8 mouse cellular contexts compared by ENCODE assay signal in the genomic region with DNA sequence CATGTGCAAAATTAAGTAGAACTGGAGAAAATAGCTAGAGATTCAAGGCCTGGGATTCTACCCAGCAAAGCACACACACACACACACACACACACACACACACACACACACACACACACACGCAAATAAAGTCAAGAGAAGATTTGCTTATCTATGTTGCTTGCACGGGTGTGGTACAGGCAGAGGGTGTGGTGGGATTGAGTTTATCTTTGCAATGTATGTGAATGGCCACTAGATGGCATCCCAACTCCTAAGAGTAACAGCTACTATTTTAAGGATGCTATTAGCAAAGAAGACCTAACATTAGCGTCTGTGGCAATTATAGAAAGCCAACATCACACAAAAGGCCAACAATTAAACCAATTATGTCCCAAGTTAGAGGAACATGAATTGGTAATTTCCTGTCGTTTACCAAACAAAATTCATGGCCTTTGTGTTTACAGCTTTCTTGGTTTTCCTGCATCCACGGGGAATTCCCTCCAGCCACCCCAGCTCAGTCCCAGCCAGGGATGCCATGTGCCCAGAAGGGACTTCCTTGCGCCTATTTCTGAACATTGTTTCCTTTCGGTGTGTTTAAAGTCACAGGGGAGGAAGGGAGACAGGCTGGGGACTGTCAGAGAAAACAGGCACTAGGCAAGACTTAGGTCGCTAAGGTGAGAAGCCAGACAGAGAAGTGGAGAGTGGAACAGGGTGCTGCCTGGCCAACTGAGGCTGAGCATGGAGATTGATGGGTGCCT. TPM values are rescaled to one million over a fixed set of nuclear protein-coding genes. Genes with fewer than 3 reads are reported as not detected.
A peak's percentile ranks its signal among the peaks of the same experiment; 100 is the strongest.
DNase-seq lines count a peak whose midpoint lies in the region; ATAC-seq lines count a peak whose summit lies in the region.

No protein-coding gene starts in this region.

- H3K9me3 ChIP-seq in midbrain, embryonic 11.5 days (ENCODE audit: control insufficient read depth, low read length) = no peaks in the 10 kb centered on the region
- no peaks in the 10 kb centered on the region for H3K9me3 ChIP-seq in midbrain, embryonic 10.5 days (replicated peaks)
- H3K9me3 ChIP-seq in hindbrain, embryonic 11.5 days (ENCODE audit: control insufficient read depth, low read length) = no peaks in the 10 kb centered on the region

- H3K36me3 ChIP-seq in midbrain, embryonic 11.5 days (ENCODE audit: control insufficient read depth, insufficient read depth, low read length) = no peaks in the 10 kb centered on the region
- H3K36me3 ChIP-seq in midbrain, embryonic 10.5 days = no peaks in the 10 kb centered on the region
- no peaks in the 10 kb centered on the region for H3K36me3 ChIP-seq in hindbrain, embryonic 11.5 days (ENCODE audit: control insufficient read depth, insufficient read depth, low read length)

- no peaks in the 10 kb centered on the region for H3K4me1 ChIP-seq in midbrain, embryonic 11.5 days (ENCODE audit: control insufficient read depth, insufficient read depth, low read length)
- H3K4me1 ChIP-seq in midbrain, embryonic 10.5 days = peaks cover 10% of the 10 kb centered on the region
- no peaks in the 10 kb centered on the region for H3K4me1 ChIP-seq in hindbrain, embryonic 11.5 days (replicated peaks; ENCODE audit: control insufficient read depth, insufficient read depth, low read length)

- H3K4me2 ChIP-seq in midbrain, embryonic 11.5 days = no peak overlapping the region
- H3K4me2 ChIP-seq in hindbrain, embryonic 11.5 days (replicated peaks; ENCODE audit: low read depth, low read length) = no peak overlapping the region

- DNase-seq in midbrain, embryonic 11.5 days (ENCODE audit: low spot score, missing footprints) = peak; percentile 95
- DNase-seq in midbrain, embryonic 10.5 days (ENCODE audit: low spot score) = no peak
- DNase-seq in MN1 (ENCODE audit: low spot score) = peak; percentile 62
- DNase-seq in cerebellum, adult 8-10 months = peak; percentile 40
- peak; percentile 77 for DNase-seq in hindbrain, embryonic 11.5 days (ENCODE audit: low spot score)
- DNase-seq in left cerebral cortex, postnatal 4 days = peak; percentile 9
- peak; percentile 85 for DNase-seq in retina, embryonic 14.5 days (ENCODE audit: low spot score)
- no peak for DNase-seq in urinary bladder, postnatal 25 days (ENCODE audit: low spot score)

- no peak overlapping the region for H3K27ac ChIP-seq in midbrain, embryonic 11.5 days (ENCODE audit: low read depth, low read length)
- H3K27ac ChIP-seq in midbrain, embryonic 10.5 days (replicated peaks) = no peak overlapping the region
- no peak overlapping the region for H3K27ac ChIP-seq in hindbrain, embryonic 11.5 days (ENCODE audit: low read depth, low read length)

- no peak overlapping the region for H3K4me3 ChIP-seq in midbrain, embryonic 11.5 days (ENCODE audit: low read depth, low read length)
- H3K4me3 ChIP-seq in midbrain, embryonic 10.5 days = no peak overlapping the region
- no peak overlapping the region for H3K4me3 ChIP-seq in hindbrain, embryonic 11.5 days (ENCODE audit: low read depth, low read length)

- 42% methylated on average over 8 of the region's 8 CpGs for WGBS in midbrain, embryonic 11.5 days
- WGBS in midbrain, embryonic 10.5 days = 45% methylated on average over 8 of the region's 8 CpGs
- 44% methylated on average over 8 of the region's 8 CpGs for WGBS in hindbrain, embryonic 11.5 days

- H3K27me3 ChIP-seq in midbrain, embryonic 11.5 days (ENCODE audit: control insufficient read depth, insufficient read depth, low read length) = no peaks in the 10 kb centered on the region
- no peaks in the 10 kb centered on the region for H3K27me3 ChIP-seq in midbrain, embryonic 10.5 days (ENCODE audit: low read depth, poor library complexity, severe bottlenecking)
- H3K27me3 ChIP-seq in hindbrain, embryonic 11.5 days (ENCODE audit: control insufficient read depth, insufficient read depth, low read length) = no peaks in the 10 kb centered on the region

- ATAC-seq in midbrain, embryonic 11.5 days (ENCODE audit: low FRiP score) = no peak
- ATAC-seq in hindbrain, embryonic 11.5 days (ENCODE audit: low FRiP score) = no peak

- intact Hi-C loops in left cerebral cortex, postnatal 4 days (cut with DNase I) = loop anchor here (10.0 kb wide), 2 partner anchors 209 to 319 kb away; partner anchors contain the start of gene Myh10

- H3K9ac ChIP-seq in midbrain, embryonic 11.5 days (ENCODE audit: low read length) = no peak overlapping the region
- H3K9ac ChIP-seq in hindbrain, embryonic 11.5 days (ENCODE audit: low read depth, low read length) = no peak overlapping the region

RNA-seq across cellular contexts. Expression of gene Pik3r6, which starts 17.4 kb away (rescaled TPM):
- 0.98 and 1.3 TPM in 2 replicates for polyA plus RNA-seq in midbrain, embryonic 11.5 days (2014; fragmentation: Nextera tagmentation; extraction: Ambion mirVana)
- polyA plus RNA-seq in midbrain, embryonic 10.5 days (2016; fragmentation: Nextera tagmentation; extraction: Ambion mirVana) = 1.6 TPM in 2 replicates
- polyA plus RNA-seq in hindbrain, embryonic 11.5 days (2014; fragmentation: Nextera tagmentation; extraction: Ambion mirVana) = 1.2 TPM in 2 replicates
- total RNA-seq in left cerebral cortex, postnatal 4 days (2021) = 1 to 10 TPM; 1.9 to 2.6 TPM

RNA-seq across cellular contexts. Expression of gene Pik3r5, which starts 53.5 kb away (rescaled TPM):
- 0.43 and 0.92 TPM in 2 replicates for polyA plus RNA-seq in midbrain, embryonic 11.5 days (2014; fragmentation: Nextera tagmentation; extraction: Ambion mirVana)
- polyA plus RNA-seq in midbrain, embryonic 10.5 days (2016; fragmentation: Nextera tagmentation; extraction: Ambion mirVana) = 0.68 and 0.90 TPM in 2 replicates
- 0.73 and 0.74 TPM in 2 replicates for polyA plus RNA-seq in hindbrain, embryonic 11.5 days (2014; fragmentation: Nextera tagmentation; extraction: Ambion mirVana)
- under 1 TPM; 0.56 to 0.97 TPM for total RNA-seq in left cerebral cortex, postnatal 4 days (2021)

Comparison
In these comparisons a context has a peak if more than half of its experiments do, and no peak if none do; other contexts are left out.
1. DNase-seq: peak in midbrain, embryonic 11.5 days (single experiment), MN1 (single experiment), cerebellum, adult 8-10 months (single experiment), hindbrain, embryonic 11.5 days (single experiment), left cerebral cortex, postnatal 4 days (single experiment) and retina, embryonic 14.5 days (single experiment); none in midbrain, embryonic 10.5 days (single experiment) and urinary bladder, postnatal 25 days (single experiment).